Mouse (Mus musculus) embryo, embryonic 10.5 days (tissue): Measurements from ENCODE around the gene Nos3.

Experiments
- DNase-seq: peaks from one replicate; pipeline ENCODE4 v3.0.0-alpha.2; 2015; ENCODE audit warnings: low spot score

Gene Nos3

DNA sequence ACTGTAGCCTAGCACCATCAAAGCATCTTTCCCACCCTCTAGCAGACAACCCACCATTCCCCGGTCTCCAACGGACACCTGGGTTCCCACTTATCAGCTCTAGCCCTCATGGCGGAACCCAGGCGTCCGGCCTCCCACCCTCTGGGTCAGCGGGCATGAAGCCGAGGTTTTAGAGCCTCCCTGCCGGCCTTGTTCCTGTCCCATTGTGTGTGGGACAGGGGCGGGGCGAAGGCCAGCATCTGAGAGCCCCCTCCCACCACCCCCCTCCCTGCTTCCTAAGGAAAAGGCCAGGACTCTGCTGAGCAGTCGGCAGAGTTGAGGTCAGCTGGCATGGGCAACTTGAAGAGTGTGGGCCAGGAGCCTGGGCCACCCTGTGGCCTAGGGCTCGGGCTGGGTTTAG is at the start of gene Nos3:
Gene Nos3 (plus strand): TSS at position 303 of the 400 bp plus-strand sequence.
- no peak for DNase-seq

DNA sequence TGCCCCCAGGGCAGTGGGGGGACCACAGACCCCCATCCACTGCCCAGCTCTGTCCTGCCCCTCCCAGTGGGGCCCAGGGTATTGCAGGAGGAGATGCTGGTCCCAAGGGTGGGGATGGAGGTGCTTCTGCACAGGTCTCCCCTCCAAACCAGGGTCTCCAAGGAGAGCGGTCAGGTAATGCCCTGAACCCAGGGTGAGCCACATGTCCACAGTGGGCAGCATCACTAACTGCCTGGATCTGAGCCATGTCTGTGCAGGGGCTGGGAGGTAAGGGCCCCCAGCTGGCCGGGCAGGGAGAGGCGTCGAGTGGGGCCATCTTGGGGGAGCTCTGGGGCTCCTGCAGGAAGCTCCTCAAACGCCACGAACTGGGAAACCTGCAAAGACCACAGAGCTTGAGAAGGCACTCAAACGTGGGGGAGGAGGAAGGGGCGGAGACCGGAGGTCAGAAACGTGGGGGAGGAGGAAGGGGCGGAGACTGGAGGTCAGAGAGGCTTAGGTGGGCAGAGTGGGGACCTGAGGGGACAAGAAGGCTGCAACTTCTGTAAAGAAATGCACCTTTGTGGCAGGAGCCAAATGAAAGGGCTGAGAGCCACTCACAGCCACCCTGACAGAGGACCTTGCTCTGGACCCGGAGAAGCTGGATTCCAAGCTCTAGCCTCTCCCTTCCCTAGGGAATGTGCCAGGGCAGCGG is 44.7 kb upstream of the Nos3 start:
- peak; percentile 78 for DNase-seq

DNA sequence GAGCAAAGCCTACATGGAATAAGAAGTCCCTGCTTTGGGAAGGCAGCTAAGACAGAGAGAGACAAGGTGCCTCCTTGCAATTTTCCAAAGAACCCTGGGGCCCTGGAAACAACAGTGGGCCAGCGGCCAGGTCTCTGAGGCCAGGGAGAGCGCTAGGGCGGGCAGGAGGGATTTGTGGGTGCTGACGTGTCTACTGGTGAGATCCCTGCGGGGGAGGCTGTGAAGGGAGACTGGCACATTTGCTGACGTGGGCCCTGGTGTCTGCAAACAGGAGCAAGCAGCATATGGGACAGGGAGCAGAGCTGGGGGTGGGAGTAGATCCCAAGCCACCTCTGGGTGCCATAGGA is 44.2 kb upstream of the Nos3 start:
- DNase-seq, result no peak

DNA sequence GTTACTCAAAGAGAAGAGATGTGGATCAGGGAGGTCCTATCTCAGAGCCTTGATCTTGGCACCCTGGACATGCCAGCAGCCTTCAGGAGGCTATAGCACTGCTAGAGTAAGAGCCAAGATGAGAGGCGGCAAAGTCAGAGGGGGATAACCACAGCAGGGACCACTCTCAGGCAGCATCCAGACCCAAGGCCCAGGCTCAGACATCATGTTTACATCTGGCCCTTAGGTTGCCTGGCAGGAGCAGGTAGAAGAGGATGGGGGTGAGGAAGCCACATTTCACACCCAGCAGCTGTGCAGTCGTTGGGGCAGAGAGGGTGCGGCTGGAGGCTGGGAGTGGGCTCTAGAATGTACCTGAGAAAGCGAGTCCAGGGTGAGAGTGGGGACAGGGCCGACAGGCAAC is 43.7 kb upstream of the Nos3 start:
- DNase-seq, result peak; percentile 2

DNA sequence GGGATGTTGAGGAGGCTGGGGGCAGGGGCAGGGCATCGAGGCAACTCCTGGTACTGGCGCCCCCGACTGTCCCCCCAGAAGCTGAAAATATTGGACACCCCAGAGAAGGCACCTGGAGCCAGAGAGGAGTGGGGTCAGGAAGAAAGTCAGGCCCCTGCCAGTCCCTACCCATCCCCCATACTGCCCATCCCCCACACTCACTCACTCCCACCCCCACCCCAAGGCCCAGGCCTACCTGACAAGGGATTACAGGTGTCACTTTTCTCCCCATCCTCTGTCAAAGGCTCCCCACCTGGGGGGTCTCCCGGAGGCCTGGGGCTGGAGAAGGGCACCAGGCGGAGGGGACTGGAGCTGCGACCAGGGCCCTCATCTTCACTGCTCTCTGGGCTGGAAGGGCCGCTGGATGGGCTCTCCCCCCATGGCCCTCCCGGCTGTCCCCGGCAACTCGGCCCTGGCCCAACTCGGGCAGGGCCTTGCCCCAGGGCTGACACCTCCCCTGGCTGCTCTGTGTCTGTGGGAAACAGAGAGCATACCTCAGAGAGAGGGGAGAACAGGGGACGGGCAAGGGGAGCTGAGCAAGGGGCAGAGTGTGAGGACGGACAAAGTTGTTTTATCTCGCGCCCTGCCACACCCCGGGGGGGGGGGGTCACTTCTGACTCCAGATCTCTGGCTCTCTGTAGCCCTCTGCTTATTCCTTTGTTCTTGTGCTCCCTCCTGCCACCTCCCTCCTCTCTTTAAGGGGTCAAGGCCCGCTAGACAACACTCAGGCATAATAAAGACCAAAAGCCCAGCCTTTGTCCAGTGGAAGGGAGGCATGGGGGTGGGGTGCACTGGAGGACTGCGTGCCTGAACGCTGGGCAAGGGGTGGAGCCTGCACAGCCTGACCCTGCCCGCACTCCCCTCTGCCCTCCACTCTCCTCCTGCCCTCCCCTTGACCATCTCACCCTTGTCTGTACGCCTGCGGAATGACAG is 42.6 kb upstream of the Nos3 start:
- peak; percentile 92 for DNase-seq

DNA sequence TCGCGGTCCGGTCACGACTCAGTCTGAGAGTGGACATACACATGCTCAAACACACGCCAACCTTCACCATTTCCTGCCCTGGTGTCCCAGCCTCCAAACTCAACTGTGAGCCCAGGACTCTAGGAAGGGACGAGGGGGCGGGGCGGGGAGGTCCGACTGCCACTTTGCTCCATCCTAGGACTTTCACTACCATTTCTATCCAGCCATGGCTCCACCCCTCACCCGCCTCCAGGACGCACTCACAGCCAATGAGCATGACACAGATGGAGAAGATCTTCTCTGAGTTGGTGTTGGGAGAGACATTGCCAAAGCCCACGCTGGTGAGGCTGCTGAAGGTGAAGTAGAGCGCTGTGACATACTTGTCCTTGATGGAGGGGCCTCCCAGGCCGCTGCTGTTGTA is 39.4 kb upstream of the Nos3 start:
- DNase-seq, result no peak

DNA sequence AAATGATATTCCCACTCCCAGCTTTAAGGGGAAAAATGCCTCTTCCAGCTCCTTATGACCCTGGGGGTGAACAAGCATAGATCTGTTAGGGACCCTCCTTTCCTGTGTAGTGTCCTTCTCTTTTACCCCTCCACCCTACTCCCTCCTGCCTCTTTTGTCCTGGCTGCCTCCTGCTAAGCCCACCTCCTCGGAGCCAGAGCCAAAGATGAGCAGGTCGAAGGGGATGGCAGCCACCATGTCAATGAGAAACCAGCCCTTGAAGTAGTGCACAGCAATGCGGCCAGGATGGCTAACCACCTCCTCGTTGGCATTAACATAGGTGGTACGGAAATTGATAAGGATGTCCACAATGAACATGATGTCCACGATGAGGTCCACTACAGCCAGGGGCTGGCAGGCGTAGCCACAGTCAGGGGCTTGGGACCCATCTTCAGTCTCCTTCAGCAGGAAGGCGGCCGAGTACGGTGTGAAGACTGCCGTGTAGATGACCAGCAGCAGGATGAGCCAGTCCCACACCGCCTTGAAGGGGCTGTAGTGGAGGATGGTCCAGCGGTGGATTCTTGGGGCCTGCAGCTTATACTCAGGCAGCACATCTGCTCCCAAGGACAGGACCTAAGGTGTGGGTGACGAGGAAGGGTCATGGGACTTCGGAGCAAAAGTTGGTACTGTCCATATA is 38.3 kb upstream of the Nos3 start:
- no peak for DNase-seq

DNA sequence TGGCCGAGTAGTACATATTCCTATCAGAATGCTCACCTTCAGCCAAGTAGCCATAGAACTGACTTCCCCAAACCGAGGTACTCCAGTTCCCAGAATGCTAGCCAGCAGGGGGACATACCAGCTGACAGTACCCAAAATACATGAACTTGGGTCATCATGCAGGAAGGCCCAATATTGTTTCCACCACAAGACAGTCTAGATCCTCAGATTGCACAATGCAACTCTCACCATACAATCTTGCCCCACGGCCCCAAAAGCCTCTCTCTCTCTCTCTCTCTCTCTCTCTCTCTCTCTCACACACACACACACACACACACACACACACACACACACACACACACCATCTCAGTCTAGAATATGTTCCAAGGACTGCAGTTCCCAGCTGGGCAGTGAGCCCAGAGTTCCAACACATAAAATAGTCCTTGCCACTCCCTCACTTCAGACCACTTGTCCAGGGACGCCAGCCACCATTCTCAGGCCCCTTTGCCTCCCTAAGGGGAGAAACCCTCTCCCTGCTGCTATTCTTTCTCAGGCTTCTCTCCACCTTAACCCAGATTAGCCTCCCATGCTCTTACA is 37.7 kb upstream of the Nos3 start:
- DNase-seq, result no peak

DNA sequence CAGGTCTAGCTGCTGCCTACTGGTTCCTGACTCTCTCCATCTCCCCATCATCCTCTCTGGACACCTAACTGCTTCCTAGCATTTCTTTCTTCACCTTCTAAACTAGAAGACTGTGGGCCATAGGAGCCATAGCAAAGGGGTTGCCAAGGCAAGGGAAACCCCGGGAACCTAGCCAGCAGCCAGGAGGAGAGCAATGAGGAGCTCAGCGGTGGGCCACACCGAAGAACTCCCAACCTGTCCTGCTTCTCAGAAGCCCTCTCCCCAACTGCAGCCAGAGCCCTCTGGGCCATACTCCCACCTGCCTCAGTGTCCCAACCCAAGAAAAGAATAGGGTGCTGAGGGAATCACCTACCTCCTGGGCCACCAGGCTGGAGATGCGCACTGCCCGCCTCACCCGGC is 35.8 kb upstream of the Nos3 start:
- DNase-seq, result no peak

DNA sequence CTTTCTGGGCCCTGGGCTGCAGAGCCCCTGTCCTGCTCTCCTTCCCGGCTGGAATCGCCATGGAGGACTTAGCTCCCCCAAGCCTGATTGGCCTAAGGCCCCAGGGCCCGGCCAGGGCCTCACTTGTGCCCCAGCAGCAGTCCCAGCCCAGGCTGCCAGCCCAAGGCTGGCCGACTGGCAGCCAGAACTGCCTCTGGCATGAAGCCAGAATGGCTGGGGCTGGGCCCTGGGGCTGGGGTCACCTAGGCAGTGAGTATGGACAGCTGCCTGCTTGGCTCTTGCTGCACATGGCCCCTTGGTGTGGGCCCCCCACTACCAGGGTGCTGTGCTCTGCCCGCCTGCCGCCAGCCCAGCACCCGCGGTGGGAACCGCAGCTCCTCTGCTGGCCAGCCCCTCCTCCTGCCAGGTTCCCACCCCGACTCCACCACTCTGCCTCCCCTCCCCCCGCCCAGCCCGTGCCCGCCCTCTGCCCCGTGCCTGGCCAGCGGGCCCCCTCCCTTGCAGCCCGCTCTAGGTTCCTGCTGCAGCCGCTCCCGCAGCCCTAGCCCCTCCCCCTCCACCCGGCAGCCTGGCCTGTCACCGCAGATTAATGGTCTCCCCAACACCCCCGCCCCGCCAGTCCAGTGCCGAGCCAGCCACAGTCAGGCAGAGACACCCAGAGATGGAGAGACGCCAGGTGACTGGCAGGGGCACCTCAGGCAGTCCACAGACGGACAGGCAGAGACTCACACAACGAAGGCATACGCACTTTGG is 35.2 kb upstream of the Nos3 start:
- peak; percentile 80 for DNase-seq

DNA sequence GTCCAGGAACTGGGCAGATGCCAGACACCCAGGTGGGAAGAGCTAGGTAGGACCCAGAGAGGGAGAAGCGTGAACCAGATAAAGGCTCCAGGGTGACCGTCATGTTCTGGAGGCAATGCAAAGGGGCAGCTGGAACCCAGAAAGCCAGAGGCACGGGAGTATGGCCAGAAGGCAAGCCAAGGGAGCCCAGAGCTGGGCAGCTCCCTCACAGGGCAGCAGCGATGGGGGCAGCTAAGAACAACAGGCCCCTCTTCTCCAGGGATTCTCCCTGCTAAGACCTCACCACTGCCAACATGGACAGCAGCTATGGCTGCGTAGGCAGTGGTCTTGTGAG is 34.7 kb upstream of the Nos3 start:
- no peak for DNase-seq

DNA sequence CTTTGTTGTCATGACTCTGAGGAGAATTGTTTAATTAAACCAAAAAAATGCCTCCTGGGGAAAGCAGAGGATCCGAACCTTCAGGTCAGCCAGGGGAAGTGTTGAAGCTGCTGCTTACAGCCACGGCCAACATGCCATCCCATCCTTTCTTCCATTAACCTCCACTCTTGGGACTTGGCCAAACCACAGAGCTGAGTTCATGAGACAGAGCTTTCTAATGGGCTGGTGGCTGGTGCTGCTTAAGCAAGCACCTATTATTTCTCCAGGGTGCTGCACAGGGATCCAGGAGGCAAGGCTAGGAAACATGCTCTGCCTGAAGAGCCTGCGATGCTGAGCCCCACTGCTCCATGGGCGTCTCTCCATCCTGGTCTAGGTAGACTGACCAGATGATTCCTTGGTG is 32.2 kb upstream of the Nos3 start:
- DNase-seq, result no peak

DNA sequence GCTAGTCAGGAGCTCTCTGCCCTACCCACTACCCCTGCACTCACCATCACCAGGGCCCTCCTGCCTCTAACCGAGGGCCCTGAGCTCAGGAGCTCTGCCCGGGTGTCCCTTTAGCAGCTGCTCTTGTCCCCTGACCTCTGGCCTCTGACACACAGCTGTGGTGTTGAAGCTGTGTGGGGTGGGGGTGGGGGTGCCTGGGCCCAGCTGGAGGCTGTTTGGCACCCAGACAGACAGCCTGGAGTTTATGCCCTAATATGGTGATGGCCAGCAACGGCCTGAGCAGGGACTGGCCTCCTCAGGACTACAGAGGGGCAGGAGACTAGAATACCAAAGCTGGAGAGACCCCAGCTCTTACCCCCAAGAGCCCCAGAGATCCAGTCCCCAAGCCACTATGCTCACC is 29.9 kb upstream of the Nos3 start:
- no peak for DNase-seq

DNA sequence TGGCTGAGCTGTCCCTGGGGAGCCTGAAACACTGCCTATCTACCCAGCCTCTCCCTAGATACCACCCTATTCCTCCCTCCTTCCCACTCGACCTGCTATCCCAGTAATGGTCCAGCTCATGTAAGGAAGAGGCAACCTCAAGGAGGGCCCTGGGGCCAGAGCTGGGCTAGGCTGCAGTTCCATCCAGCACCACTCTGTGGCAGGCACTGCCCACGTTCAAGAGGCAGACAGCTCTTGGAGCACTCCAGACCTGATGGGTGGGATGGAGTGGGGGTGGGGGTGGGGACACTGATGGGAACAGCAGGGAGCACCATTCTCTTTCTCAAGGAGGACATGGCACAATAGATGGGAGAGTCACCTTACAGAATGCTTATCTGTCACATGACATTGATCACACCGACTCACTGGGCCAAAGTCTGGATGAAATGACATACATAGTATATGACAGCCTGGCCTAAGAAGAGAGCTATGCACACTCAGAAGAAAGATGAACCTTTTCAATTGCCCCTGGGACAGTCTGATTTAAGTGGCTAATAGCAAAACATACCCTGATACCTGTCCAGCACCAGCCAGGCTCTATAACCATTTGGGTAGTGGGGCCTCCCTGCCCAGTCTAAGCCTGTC is 28.6 kb upstream of the Nos3 start:
- DNase-seq, result peak; percentile 78

DNA sequence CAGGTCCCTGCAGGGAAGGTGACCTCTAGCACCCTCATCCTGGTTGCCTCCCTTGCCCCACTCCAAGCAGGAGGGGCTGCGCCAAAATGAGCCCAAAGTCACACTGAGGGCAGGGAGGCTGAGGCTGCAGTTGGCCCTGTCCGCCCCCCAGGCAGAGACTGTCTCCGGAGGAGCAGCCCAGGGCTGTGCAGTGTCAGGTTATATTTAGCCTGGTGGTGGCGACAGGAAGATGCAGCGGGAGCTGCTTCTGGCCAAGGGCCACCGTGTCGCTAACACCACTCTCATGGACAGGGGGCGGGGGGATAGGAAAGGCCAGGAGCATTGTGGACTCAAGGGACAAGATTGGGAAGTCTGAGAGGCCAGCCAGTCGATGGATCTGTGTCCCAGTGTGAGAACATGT is 27.2 kb upstream of the Nos3 start:
- DNase-seq, result no peak

DNA sequence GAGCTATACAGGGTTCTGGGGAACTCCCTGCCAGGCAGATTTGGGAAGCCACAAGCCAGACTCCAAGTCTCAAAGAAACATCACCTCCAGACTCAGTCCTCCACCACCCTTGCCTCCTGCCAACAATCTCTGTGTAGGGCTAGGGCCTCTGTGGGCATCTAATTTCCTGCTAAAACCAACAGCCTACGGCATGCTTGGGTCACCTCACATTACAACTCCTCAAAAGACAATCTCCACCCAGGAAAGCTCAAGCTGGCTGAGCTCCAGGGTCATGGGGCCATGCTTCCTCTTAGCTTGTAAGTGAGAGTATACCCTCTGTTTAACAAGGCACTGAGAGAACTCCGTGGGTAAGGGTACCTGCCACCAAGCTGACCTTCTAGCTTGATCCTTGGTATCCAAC is 26.8 kb upstream of the Nos3 start:
- no peak for DNase-seq

DNA sequence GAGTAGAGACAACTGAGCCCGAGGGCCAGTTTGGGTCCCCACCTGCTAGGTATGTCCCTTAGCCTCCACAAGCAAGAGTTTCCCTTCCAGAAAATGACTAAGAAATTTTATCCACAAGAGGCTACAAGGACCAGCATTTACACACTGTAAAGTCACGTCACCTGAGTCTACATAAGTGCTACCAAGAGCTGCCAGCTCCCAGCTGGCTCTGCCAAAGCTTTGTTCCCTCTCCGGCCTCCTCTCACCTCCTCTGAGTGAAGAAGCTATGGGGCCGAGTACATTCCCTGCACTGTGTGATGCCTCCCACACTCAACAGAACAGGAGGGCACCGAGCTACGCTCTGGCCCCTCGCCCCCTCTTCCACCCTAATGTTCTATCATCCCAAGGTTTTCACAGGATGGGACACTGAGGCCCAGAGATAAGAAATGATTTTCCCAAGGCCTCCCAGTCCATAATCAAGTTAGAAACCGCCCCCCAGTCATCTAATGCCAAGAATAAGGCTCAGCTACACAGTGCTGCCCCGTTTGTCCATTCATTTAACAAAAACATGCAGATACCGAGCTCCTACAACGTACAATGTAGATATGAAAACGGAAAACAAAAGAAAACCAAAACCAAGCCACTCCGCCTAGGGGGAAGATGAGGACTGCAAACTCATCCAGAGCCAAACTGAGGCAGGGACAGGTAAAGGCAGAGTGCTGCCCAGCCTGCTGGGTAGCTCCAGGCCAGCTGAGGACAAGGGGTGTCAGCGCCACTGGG is 22.2 kb upstream of the Nos3 start:
- DNase-seq, result no peak

DNA sequence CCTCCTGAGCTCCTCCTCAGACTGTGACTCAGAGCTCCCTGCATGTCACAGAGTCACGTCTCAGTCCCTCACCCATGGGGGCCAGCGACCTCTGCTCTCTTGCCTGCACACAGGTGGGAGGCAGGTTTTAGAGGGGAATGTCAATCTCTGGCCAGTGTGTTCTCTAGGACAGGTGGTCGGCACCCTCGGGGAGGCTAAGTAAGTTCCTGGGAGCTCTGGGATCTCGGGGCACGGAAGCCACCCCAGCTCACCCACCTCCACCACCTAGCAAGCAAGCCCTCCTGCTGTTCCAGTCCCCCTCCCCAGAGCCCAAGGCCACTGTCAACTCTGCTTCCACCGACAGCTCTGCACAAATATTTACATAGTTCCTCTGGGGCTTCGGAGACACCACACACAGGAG is 21.6 kb upstream of the Nos3 start:
- DNase-seq, result no peak

DNA sequence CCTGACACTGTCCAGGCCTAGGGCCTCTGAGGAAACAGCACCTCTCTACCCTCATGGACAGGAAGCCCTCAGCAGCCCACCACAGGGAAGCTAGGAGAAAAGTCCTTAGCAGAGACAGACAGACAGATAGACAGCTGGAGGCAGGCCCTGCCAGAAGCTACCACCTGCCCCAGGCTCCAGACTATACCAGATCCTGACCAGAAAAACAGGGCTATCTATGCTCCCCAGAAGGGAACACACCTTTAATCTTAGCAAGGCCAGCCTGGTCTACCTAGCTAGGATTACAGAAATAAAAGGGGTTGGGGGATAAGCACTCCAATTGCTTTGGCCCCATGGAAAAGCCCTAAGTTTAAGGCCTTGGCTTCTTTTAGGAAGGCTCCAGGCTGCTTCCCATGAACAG is 21.2 kb upstream of the Nos3 start:
- no peak for DNase-seq

DNA sequence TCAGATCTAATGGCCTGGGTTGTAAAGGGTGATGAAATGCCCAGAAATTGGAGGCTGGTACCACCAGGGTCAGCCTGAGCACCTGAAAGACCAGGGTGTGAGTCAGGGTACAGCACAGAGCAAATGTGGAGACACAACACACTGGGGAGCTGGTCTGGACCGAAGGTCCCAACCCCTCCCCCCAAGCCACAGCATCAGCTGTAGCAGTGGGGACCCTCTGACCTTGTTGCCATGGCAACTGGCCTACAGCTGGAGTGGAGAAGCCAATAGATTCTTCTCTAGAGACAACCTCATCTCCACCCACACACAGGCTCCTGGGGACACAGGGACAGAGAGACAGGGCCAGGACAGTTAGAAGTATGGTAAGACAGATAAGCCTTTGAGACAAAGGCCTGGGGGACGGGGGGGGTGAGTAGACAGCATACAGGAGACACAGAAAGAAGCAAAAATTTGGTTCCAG is 20.6 kb upstream of the Nos3 start:
- peak; percentile 91 for DNase-seq
